Mouse (Mus musculus) heart, postnatal 0 days (tissue): ENCODE data around the gene Slc25a22. TPM values are rescaled to one million over a fixed set of nuclear protein-coding genes. Genes with fewer than 3 reads are reported as not detected.

Experiments used
- ATAC-seq: fragments of 200-750 bp; cut with Nextera tagmentation; 2 replicates; pipeline ENCODE4 v1.8.0; 2017; ENCODE audit warnings: low read depth, moderate number of reproducible peaks, moderate library complexity; ENCODE audit not compliant: insufficient read depth
- DNase-seq: peaks from one replicate; pipeline ENCODE4 v3.0.0-alpha.2; 2016; ENCODE audit warnings: low spot score
- H3K27ac ChIP-seq: fragments of 300-500 bp; sonication (generic); 2 replicates; pipeline ENCODE4 v1.5.1; 2014; ENCODE audit warnings: low read depth, mild to moderate bottlenecking
- H3K27me3 ChIP-seq: fragments of 300-500 bp; sonication (generic); 2 replicates; pipeline ENCODE4 v1.6.1; 2014; ENCODE audit warnings: low read length, mixed read lengths; ENCODE audit not compliant: control insufficient read depth, insufficient read depth
- H3K36me3 ChIP-seq: fragments of 300-500 bp; sonication (generic); replicated peaks from 2 replicates; pipeline ENCODE4 v1.6.1; 2014; ENCODE audit warnings: low read length, mixed read lengths; ENCODE audit not compliant: control insufficient read depth, insufficient read depth
- H3K4me1 ChIP-seq: fragments of 300-500 bp; sonication (generic); 2 replicates; pipeline ENCODE4 v1.6.1; 2014; ENCODE audit warnings: antibody characterized with exemption; ENCODE audit not compliant: control insufficient read depth, insufficient read depth
- H3K4me2 ChIP-seq: fragments of 300-500 bp; sonication (generic); 2 replicates; pipeline ENCODE4 v1.6.1; 2014; ENCODE audit warnings: low read depth, mild to moderate bottlenecking, low read length, moderate library complexity
- H3K4me3 ChIP-seq: fragments of 300-500 bp; sonication (generic); 2 replicates; pipeline ENCODE4 v1.5.1; 2014; ENCODE audit warnings: low read depth, low read length
- H3K9ac ChIP-seq: fragments of 300-500 bp; sonication (generic); replicated peaks from 2 replicates; pipeline ENCODE4 v1.6.1; 2014; ENCODE audit warnings: low read depth, low read length, mixed read lengths
- H3K9me3 ChIP-seq: fragments of 300-500 bp; sonication (generic); replicated peaks from 2 replicates; pipeline ENCODE4 v1.6.1; 2016; ENCODE audit warnings: low read length; ENCODE audit not compliant: control insufficient read depth
- CTCF ChIP-seq: IDR thresholded peaks from 2 replicates; pipeline ENCODE4 v1.5.1; 2016; ENCODE audit warnings: antibody characterized with exemption, control low read depth, low read depth
- EP300 ChIP-seq: IDR thresholded peaks from 2 replicates; pipeline ENCODE4 v1.6.1; 2016; ENCODE audit warnings: antibody characterized with exemption, low read depth
- WGBS: fragments of 180-500 bp; shearing (Covaris S2); extraction: QIAGEN DNeasy Blood & Tissue Kit; methylation state at CpG from one replicate; pipeline ENCODE4 v1.1.7; 2014; 5-methylcytosine and 5-hydroxymethylcytosine counted together
- polyA plus RNA-seq: library from polyadenylated mRNA; unstranded; fragments of >200 nt; fragmentation: Nextera tagmentation; extraction: Ambion mirVana; gene quantifications from 2 replicates; pipeline ENCODE4 v1.2.1, GENCODE M21; 2015
- total RNA-seq: library from RNA; depleted of rRNA; stranded (reverse); fragments of >200 nt; gene quantifications from 2 replicates; pipeline ENCODE4 v1.2.3, GENCODE M21; 2014; ENCODE audit warnings: low replicate concordance

Gene Slc25a22
- total and polyA plus RNA-seq, 2 experiments from 2014 or later: 13.1 to 17.7 TPM

- H3K9ac ChIP-seq: peak overlapping the region; percentile 47
- H3K4me2 ChIP-seq: peak overlapping the region; percentile 88
- H3K4me1 ChIP-seq: peaks cover 23% of the 10 kb centered on the region
- no peaks in the 10 kb centered on the region for H3K9me3 ChIP-seq
- peak overlapping the region; percentile 52 for H3K27ac ChIP-seq
- peak; percentile 18; the same call in 1 of the 2 replicates for ATAC-seq
- no peak for TF ChIP-seq EP300
- TF ChIP-seq CTCF: no peak
- peak; percentile 63 for DNase-seq
- H3K27me3 ChIP-seq: no peaks in the 10 kb centered on the region
- H3K36me3 ChIP-seq: peaks cover 19% of the 10 kb centered on the region
- 3% methylated on average over 17 of the region's 17 CpGs for WGBS
- peak overlapping the region; percentile 59 for H3K4me3 ChIP-seq
Measured at GRCm38 (mm10) chr7:141435129-141435855, 2.4 kb downstream of the Slc25a22 start.

- TF ChIP-seq CTCF: no peak
- TF ChIP-seq EP300: no peak
- DNase-seq (no peak), ATAC-seq (no peak)
- Histone ChIP-seq H3K4me1 (peaks cover 23% of the 10 kb centered on the region), H3K9me3 (no peaks in the 10 kb centered on the region), H3K4me2 (peak overlapping the region; percentile 88), H3K9ac (peak overlapping the region; percentile 47), H3K27me3 (no peaks in the 10 kb centered on the region), H3K27ac (peak overlapping the region; percentile 52), H3K36me3 (peaks cover 20% of the 10 kb centered on the region), H3K4me3 (peak overlapping the region; percentile 59)
- WGBS: 19% methylated on average over 8 of the region's 8 CpGs
Measured at GRCm38 (mm10) chr7:141434464-141434863, 3.2 kb downstream of the Slc25a22 start.

GRCm38 (mm10) chr7:141433517-141434400, 3.9 kb downstream of the Slc25a22 start:
- DNase-seq (no peak), ATAC-seq (no peak)
- peaks cover 20% of the 10 kb centered on the region for H3K36me3 ChIP-seq
- peaks cover 27% of the 10 kb centered on the region for H3K4me1 ChIP-seq
- H3K9me3 ChIP-seq: no peaks in the 10 kb centered on the region
- H3K4me3 ChIP-seq: peak overlapping the region; percentile 59
- 81% methylated on average over 15 of the region's 15 CpGs for WGBS
- H3K27ac ChIP-seq: no peak overlapping the region
- H3K4me2 ChIP-seq: peak overlapping the region; percentile 88
- no peaks in the 10 kb centered on the region for H3K27me3 ChIP-seq
- H3K9ac ChIP-seq: peak overlapping the region; percentile 27; the same call in 1 of the 2 replicates
- no peak for TF ChIP-seq CTCF
- TF ChIP-seq EP300: no peak

- Histone ChIP-seq H3K4me1 (peaks cover 28% of the 10 kb centered on the region), H3K9ac (no peak overlapping the region), H3K27ac (peak overlapping the region; percentile 3; the same call in 1 of the 2 replicates), H3K27me3 (no peaks in the 10 kb centered on the region), H3K4me2 (no peak overlapping the region), H3K9me3 (no peaks in the 10 kb centered on the region), H3K36me3 (peaks cover 20% of the 10 kb centered on the region), H3K4me3 (no peak overlapping the region)
- 76% methylated on average over 6 of the region's 6 CpGs for WGBS
- DNase-seq (no peak), ATAC-seq (no peak)
- TF ChIP-seq EP300 (no peak), CTCF (no peak)
Measured at GRCm38 (mm10) chr7:141432741-141433516, 4.8 kb downstream of the Slc25a22 start.

- ATAC-seq (no peak), DNase-seq (no peak)
- H3K36me3 ChIP-seq: peaks cover 20% of the 10 kb centered on the region
- H3K4me2 ChIP-seq: no peak overlapping the region
- no peaks in the 10 kb centered on the region for H3K9me3 ChIP-seq
- H3K9ac ChIP-seq: no peak overlapping the region
- WGBS: 73% methylated on average over 8 of the region's 8 CpGs
- no peaks in the 10 kb centered on the region for H3K27me3 ChIP-seq
- no peak overlapping the region for H3K27ac ChIP-seq
- TF ChIP-seq EP300 (no peak), CTCF (no peak)
- H3K4me1 ChIP-seq: peaks cover 28% of the 10 kb centered on the region
- no peak overlapping the region for H3K4me3 ChIP-seq
Measured at GRCm38 (mm10) chr7:141432186-141432611, 5.5 kb downstream of the Slc25a22 start.
